Mouse (Mus musculus) brain, adult 2 months (tissue): ENCODE measurements around the gene Eed.

ENCODE experiments used
- DNase-seq: peaks from one replicate; pipeline ENCODE4 v3.0.0; 2011; ENCODE audit warnings: low read depth, low spot score

Eed gene

DNA sequence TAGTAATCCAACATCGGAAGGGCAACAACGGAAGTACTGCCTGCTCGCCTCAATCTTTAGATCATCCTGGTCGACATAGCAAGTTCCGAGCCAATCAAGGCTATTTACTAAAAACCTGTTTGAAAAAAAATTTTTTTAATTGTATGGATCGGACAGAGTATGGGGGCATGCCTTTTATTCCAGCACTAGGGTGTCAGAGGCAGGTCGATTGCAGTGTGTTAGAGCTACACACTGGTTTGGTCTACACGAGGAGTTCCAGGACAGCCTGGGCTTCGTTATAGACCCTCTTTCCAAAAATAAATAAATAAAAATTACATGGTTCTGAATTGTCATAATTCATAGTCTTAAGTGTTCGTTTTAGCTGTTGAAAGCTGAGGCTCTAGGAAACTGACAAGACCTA, 774 bp upstream of the Eed start:
- DNase-seq, result no peak

GRCm38 (mm10) chr7:89980133-89980484, 674 bp downstream of the Eed start:
- DNase-seq, result no peak

- DNase-seq, result peak; percentile 14
These were observed 1.2 kb downstream of the Eed start for GRCm38 (mm10) chr7:89979432-89980130.

DNA sequence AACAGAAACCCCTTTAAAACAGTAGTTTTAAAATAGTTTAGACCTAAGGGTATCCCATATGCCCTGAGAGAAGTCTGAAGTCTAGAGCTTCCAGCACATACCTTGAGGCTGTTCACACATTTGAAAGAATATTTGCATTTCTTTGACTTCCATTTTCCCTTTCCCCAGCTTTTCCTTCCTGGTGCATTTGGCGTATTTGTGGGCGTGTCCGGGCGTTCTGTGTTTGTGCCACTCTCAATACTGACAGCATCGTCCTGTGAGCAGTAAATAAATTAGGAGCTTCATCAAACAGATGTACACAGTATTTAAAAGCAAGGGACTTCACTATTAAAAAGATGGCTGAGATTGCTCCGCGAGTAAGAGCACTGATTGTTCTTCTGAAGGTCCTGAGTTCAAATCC, 4.0 kb downstream of the Eed start:
- DNase-seq, result no peak

DNA sequence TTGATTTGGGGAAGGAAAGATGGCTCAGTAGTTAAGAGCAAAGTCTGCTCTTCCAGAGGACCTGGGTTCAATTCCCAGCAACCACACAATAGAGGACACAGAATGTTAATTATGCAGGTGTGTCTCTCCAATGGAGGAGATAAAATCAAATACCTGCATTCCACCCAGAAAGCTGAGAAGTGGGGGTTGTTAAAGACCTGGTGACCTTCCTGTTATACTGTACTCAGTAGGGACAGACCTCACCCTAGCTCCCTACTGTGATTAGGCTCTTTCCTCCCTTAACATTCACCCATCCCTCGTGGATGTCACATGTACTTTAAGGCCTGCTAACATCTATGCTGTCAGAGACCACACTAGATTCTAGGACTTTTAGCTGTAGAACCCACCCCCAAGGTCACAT, 5.2 kb downstream of the Eed start:
- no peak for DNase-seq

DNA sequence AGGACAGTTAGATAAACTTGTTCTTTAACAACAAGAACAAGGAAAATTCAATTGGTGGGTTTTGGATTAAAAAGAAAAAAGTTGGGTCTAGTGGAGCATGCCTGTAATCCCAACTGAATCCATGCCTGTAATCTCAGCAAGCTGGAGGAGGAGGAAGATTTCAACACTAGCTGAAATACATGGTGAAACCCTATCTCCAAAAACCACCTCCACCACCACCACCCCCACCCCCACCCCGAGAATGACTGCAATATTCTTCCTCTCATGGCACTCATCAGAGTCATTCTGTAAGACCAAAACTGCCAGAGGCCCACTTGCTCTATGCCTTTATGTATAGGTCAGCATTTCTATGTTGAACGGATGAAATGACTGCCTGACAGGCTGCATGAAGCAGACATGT, 13.5 kb downstream of the Eed start:
- no peak for DNase-seq

DNA sequence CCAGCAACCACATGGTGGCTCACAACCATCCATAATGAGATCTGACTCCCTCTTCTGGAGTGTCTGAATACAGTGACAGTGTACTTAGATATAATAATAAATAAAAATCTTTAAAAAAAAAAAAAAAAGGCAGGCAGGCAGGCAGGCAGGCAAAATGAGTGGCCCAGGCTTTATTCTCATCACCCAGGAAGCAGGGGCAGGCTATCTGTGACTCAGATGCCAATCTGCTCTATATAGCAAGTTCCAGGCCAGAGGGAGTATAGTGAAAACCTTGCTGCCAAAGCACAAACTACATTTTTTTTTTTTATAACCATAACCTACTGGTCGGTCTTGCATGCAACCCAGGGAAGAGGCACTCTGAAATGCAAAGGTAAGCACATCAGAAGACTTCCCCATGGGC, 14.0 kb downstream of the Eed start:
- no peak for DNase-seq

DNA sequence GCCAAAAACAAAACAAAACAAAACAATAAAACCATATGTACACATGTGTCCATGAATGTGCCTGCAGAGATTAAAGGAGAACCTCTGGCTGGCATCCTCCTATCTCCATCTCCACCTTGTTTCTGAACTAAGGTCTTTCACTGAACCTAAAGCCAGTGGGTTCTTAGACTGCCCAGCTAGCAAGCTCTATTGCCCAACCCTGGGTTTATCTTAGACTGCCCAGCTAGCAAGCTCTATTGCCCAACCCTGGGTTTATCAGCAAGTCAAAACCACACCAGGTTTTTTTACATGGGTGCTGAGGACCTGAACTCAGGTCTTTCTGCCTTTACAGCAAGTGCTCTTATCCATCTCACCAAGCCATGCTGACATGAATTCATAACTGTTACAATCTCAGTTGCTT, 17.6 kb downstream of the Eed start:
- no peak for DNase-seq

DNA sequence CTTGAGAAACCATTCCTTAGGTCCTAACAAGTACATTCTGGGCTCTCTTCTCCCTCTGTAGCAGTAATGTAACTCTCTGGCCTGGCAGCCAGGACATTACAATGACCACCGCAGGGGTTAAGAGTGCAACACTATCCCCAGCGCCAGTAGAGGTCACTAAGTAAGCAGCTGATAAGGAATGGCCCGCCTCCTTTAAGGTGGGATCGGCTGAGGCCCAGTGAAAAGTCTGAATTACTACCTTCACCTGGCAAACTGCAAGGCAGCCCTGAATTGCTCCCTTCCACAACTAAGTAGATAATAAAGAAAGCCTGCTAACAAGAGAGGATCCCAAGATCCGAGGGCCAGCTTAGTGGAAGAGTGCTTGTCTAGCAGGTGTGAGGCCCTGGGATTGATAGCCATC, 23.5 kb downstream of the Eed start:
- DNase-seq, result no peak

DNA sequence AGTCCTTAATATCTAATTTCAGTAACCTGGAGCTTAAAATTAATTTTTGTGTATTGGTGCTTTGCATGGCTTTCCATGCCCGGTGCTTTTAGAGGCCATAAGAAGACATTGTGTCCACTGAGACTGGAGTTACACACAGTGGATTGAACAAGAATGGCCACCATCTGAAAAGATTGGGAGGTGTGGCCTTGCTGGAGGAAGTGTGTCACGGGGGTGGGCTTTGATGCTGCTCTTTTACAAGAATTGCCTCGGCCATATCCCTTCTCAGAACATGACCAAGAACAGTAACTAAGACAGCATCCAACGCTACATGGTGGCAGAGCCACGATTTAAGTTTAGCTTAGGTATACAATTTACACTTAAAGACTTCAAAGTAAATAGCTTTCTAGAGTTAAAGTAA, 26.5 kb downstream of the Eed start:
- no peak for DNase-seq

DNA sequence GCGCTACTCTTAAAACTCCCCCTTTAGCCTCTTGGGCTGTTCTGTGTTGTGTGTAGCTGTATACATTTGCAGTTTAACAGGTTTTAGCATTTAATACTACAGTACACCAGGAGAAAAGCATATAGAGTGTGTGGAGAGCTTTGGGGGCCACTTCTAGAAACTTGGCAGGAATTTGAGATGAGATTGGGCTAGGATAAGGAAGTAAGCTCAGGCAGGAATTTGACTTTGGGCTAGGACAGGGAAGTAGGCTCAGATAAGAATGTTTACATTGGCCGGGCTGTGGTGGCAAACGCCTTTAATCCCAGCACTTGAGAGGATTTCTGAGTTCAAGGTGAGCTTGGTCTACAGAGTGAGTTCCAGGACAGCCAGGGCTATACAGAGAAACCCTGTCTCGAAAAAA, 31.4 kb downstream of the Eed start:
- no peak for DNase-seq

GRCm38 (mm10) chr7:89948026-89948425, 32.8 kb downstream of the Eed start:
- DNase-seq, result peak; percentile 23

GRCm38 (mm10) chr7:89940571-89941463, 40.0 kb downstream of the Eed start, which contains the start of gene Hikeshi:
TSS of gene Hikeshi (minus strand) at chr7:89941204.
- peak; percentile 99 for DNase-seq

GRCm38 (mm10) chr7:89939497-89940353, 41.1 kb downstream of the Eed start:
- peak; percentile 30 for DNase-seq

DNA sequence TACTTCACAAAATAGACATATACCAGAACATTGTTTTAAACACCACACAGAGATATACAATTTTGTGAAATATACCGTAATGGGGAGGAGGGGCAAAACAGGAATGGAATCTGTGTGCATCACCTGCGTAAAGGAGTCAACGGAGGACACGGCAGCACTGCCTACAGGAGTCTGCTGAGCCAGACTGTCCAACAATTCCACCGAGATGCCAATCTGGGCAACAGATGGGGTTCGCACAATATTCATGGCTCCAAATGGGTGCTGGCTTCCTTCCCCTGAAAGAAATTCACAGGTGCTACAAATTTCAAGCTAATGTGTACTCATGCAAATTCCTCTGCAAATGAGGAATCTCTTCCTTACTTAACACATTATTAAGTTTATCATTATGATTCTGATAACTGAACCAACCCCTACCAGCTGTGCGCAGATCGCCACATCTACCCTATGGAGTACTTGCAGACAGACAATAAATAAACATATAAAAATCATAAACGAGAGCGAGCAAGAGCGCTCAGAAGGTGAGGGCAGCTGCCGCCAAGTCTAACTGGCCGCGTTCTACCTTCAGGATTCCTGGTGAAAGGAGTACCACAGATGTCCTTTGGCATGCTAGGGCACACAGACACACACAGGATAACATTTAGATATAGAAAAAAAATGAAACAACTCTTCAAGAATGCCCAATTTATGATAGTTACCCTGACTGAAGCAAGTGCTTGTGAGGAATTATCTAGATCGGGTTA, 57.2 kb downstream of the Eed start:
- peak; percentile 97 for DNase-seq

DNA sequence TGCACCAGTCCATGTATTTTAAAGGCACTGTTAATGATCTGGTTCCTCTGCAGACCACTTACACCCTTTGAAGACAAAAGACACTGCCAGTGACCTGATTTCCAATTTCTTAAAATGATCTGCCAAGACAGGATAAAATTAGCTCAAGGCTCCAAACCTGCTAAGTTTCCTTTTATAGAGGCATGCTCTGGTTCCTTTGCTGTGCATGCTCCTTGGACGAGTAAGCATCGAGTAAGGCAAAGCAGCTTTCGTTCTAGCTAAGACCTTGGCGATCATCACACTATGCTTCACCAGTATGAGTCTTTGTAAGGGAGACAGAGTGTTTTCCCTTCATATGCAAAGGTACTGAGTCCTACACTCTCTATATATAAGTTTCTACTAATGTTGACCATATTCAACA, 63.0 kb downstream of the Eed start:
- peak; percentile 72 for DNase-seq

DNA sequence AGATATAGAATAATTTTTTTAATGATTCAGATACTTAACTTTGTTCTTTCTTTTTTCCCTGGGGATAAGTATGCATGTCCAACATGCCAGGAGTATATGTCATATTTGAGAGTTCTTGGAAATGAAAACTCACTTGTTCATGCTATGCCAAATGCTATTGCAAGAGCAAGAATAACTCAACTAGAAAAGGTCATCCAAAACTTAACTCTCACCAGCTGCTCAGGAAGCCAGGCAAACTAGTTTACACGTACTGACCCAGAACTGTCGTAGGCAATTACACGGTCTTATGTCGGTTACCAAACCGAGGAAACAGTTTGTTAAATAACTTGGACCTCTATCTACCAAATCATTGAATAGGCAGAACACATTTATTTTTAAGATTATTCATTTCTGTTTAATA, 64.1 kb downstream of the Eed start:
- peak; percentile 66 for DNase-seq

DNA sequence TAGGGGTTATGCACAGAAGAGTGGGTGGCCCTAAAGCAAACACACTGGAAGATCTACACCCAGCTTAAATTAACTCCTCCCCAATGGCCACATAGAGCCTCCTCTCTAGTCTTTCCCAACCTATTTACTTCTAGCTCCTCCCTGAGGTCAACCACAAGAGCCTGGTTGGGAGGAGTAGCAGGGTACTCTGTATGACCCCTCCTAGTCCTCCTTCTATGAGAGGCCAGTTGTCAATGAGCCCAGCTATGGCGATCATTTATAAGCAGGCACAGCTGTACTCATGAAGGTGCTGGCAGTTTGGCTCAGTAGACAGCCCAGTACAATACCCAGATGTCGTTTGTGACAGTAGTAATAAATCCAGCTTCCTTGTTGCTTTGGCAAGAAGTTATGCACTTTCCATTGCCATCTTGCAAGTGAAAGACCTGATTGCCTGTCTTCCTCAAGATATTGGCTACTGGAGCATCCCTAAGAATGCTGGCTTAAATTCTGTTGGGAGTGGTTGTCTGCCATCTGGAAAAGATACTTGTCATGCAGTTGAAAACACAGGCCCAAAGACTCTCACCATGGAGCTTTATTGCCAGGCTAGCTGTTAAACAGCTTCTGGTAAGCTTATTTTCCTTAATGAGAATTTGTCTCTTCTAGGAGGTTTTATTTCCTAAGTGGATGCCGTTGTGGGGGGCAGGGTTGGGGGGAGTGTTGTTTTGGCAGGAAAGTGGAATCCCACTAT, 67.2 kb downstream of the Eed start:
- DNase-seq, result no peak

DNA sequence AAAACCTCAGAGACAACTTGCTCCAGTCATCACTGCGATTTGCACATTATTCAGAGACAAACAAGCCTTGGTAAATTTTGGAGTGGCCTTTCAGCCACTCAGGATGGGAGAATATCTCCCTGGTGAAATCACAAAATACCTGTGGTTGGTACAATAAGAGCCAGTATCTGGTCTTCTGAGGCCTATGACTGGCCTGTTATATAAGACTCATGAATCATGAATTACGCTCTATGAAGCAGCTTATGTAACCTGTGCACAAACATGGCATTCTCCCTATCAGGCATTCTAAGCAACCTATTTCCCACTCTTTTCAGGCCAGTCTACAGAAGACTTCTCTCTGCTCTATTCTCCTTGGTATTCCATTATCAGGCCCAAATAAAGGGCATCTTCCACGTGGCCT, 68.4 kb downstream of the Eed start:
- peak; percentile 60 for DNase-seq

GRCm38 (mm10) chr7:89909711-89910110, 71.1 kb downstream of the Eed start:
- no peak for DNase-seq
